Mouse (Mus musculus): Measurements from ENCODE around the gene Il12rb1.

The Il12rb1 gene

DNA sequence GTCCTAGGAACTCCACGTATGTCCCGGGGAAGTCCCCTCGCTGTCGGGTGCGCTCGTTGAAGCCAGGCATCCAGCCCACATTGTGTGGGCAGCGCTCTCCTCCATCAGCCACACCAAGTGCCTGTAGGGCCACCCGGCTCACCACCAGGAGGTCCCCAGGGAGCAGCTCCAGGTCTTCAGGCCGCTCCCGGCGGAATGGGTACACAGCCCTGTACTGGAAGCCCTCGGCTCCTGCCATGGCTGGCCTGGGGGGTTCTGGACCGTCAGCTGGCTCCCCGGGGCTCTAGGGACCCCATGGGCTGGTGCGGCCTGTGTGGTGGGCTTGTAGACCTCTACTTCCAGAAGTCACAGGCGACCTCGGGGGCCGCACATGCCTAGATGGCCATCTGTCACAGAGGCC, 33.5 kb upstream of the Il12rb1 start:
- no peak for DNase-seq

DNA sequence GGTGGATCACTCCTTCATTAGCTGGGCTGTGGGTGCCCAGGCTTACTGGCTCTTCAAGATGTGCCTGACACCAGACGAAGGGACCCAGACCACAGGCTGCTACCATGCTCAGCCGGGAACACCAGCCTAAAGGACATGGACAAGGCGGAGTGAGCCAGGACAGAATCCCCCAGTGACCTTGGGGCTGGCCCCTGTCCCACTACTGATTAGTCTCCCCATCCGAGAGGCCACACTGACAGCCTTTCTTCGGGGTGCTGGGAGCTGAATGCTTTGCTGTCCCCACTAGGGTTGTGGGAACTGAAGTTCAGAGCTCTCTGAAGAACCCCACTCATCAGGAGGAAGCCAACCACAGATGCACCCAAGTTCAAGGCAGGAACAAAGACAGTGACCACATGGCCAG, 33.0 kb upstream of the Il12rb1 start:
- DNase-seq, result no peak

DNA sequence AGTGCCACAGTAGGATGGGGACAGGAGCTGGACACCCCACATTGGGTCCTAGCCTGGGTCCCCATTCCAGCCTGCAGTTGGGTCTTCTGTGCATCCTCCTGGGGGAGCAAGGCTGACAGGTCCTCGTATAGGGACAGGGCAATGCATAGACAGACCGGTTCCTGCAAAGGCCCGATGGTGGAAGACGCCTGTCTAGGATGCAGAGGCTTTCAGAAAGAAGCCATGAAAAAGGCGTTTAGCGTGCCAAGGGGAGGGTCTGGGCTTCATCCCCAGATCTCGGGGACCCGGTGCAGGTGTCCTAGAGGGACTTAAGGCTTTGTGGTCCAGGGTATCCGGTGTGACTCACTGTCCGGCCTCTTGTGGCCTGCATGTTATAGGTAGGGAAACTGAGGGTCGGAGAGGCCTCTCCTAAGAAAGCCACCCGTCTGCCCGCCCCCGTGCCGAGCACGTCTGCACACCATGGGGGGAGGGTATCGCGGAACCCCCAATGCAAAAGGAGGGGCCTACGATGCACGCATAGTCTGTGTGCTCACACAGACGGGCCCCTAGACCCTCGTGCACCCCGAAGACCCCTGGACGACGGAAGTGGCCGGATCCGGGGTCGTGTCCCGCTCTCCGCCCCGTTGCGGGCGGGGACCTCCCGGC, 32.3 kb upstream of the Il12rb1 start:
- DNase-seq, result no peak

DNA sequence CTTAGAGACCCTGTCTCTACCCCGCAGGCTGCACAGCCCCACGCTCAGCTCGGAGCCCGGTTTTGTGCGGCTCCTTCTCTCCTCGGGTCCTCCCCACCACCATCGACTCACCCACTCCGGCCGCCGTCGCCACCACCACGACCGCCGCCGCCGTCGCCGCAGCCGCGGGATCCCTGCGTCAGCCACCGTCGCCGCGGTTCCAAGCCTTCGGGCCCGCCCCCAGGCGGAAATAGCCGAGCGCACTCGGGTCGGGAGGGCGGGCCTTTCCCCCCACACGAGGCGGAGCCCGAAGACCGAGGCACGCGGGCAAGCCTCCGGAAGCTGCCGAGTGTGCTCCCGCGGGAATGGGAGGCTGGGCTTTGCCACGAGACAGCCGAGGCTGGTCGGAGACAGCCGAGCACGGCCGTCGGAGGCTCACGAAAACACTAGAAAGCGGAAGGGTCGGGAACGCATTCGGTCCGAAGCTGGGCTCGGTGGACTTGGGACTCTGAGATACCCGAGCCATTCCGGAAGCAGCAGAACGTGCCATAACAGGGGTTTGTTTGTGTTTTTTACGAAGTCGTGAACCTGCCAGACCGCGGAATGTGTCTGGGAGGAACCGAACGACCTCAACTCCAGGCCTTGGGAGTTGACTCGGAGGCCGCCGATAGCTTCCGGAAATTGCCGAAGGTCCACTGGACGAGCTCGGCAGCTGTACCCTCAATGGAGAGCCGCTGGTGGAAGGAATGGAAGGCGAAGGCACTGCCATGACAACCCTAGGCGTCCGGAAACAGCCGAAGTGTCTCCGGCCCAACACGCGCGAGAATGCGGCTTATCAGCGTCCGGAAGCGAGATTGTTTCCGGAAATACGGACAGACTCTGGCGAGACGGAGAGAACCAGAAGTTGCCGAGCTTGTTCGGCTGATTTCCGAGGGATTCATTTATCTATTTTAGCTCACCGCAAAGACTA, 31.5 kb upstream of the Il12rb1 start, which contains the start of gene Pik3r2:
Gene Pik3r2, minus strand, starts transcription at position 218 of the 949 bp plus-strand sequence.
- DNase-seq, result peak; percentile 98

DNA sequence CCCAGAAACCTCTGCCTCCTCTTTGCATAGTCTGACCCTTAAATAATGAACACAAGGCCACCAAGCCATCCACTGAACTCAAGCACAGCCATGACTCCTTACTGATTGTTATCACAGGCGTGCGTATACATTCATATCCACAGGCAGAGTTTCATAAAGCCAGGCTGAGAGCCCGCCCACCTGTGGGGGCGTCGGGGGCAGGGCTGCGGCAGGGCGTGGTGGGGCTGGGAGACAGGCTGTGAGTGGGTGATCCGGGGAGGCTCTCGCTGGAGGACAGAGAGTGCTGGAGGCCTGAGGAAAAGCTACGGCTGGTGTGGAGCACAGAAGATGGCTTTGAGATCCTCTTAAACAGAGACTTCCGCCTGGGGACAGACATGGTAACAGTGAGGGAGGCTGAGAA, 28.2 kb upstream of the Il12rb1 start:
- DNase-seq, result no peak

DNA sequence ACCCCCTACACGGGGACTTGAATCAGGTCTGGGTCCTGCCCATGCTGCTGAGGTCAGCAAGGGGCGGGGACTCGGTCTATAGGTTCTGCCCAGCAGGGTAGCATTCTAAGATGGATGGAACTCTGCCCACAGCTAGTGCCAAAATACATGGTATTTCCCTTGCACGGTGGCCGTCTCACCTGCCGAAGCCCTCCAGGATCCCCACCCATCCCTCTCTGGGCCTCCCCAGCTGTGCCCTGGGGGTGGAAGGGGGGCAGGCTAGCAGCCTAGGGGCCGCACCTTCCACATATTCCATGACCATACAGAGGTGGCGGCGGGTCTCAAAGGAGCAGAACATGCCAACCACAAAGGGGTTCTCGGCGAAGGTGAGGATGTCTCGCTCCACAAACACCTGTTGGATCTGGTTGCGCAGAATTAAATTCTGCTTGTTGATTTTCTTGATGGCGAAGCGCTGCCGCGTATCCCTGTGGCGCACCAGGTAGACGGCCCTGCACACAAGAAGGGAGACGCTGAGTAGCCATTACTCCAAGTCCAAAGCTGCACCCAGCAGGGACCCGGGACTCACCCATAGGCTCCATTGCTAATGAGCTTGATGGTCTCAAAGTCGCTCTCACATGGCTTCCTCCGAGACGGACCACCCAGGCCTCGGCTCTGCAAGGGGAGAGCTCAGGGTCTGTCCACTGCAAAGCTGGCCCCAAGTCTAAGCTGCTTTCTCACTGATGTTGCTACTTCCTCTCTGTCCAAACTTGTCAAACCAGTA, 21.8 kb upstream of the Il12rb1 start:
- no peak for DNase-seq

DNA sequence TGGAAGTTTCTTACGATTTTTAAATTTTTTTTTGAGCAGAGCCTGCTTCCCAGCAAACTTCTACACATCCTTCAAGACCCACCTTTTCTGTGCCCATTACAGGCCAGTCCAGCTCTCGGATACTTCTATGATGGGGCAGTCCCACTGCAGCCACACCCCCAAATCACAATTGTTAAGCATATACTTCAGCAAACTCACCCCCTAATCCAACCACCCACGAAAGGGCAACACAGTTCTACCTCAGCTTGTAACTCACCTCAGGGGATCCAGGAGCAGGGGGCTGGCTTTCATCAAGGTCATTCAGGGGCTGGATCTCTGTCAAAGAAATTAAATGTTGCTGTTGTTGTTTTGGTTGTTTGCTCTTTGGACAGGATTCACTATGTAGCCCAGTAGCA, 21.2 kb upstream of the Il12rb1 start:
- DNase-seq, result no peak

DNA sequence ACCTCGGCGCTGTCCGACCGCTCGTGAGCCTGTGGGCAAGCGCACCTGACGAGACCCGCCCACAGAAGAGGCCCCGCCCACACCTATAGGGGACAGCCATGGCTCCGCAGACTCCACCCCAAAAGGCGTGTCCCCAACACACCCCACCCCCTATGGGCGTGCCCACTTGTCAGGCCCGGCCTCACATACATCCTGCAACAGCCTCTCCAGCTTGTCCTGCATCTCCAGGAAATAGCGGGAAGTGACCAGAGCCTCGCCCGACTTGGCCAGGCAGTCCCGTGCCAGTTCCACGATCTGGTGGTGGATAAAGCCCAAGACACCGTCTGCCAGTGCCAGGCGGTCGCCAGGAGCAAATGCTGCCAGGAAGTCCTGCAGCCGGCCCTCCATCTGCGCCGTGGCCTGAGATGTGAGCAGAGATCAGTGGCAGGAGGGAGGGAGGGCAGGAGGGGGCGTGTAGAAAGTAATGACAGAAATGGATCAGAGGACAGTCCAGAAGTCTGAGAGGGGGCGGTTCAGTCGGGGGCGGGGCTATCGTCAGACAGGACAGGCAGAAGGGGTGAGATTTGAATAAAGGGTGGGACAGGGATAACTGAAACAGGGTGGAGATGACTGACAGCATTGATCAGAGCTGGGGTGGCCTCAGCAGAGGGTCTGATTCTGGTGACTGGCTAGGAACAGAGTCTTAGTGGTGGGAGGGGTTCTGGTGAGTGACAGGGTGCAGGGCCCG, 20.1 kb upstream of the Il12rb1 start:
- DNase-seq, result peak; percentile 87

DNA sequence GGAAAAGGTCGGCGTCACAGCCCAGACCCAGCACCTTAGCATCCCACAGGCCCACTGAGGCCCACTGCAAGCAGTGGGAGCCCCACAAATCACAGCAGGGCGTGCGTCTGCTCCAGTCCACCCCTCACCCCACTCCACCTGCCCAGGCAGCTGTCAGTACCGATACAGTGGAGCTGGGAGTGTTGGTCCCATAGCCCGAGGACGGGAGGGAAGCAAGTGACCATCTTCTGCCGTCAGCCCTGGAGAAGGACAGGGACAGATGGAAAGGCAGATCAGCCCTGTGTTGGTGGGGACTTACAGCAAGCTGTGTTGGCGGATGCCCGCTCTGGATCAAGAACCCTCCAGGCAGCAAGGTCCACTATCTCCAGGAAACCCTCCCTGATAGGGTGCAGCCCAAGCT, 19.2 kb upstream of the Il12rb1 start:
- DNase-seq, result no peak

DNA sequence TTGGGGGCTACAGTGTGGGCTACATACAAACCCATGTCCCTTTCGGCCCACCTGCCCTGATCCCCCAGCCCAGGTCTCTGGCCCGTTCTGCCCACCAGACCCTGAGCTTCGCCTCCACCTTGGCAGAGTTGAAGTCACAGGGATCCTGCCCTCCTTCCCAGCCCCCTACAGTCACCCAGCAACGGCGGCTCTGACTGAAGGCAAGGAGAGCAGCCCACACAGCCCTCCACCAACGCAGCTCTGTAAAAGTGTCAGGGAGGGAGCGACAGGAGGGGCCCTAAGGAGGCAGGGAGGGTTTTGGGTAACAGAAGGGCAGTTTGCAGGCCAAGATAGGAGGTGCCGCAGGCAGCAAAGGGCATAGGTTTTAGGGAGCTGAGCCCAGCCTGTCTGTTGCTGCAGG, 17.4 kb upstream of the Il12rb1 start:
- no peak for DNase-seq

DNA sequence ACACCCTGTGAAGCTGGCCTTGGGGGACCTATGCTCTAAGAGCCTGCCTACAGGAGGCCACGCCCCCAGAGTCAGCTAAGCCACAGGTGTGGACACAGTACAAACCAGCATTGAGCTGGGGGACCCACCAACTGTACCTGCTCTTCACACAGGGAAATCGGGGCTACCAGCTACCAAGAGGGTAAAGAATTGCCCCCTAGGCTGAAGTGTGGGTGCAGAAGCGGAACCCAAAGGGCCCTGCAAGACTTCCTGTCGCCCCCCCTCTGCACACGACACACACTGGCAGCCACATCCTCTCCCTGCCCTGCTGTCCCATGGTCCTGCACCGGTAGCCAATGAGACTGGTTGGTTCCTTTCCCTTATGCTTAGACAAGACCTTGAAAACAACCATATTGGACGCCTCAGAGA, 17.0 kb upstream of the Il12rb1 start:
- no peak for DNase-seq

DNA sequence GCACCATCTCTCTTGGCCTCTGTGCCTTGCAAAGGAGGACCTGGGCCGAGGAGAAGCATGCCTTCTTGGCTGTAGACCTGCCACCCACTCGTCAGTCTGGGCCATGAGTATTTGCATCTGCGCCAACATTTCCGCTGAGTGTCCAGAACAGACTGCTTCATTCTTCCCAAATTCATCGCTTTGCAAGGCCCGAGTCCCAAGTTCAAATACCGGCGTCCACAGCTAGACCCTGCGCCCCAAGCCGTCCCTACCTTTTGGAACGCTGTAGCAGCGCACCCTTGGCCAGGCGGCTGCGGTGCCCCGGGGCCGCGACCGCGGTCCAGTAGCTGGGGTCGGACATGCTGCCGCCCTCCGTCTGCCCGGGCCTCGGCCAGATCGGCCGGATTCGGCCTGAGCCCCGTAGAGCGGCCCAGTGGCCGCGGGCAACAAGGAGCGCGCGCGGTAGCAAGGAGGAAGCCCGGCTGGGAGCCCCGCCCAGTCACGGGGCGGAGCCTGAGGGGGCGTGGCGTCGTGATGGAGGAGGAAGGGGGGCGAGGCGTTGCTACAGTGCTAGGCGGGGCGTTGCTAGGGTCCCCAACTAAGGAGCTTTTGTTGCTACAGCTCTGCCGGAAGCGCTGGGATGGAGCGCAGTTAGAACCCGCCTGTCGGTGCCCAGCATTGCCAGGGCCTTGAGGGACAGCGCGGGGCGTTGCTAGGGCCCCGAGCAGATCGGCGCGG, 16.1 kb upstream of the Il12rb1 start:
- DNase-seq, result peak; percentile 89

DNA sequence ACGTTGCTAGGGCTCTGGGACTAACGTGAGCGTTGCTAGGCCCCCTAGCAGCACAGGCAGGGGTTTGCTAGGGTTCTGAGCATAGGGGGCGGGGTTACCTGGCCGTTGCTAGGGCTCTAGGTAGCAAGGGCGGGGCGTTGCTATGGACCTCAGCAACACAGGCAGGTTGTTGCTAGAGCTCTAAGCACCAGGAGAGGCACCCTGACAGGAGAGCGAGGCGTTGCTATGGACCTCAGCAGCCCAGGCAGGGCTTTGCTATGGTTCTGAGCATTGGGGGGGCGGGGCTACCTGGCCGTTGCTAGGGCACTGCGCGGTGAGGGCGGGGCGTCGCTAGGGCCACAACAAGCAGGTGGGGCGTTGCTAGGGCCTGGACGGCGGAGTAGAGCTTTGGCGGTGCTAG, 15.5 kb upstream of the Il12rb1 start:
- DNase-seq, result peak; percentile 70

DNA sequence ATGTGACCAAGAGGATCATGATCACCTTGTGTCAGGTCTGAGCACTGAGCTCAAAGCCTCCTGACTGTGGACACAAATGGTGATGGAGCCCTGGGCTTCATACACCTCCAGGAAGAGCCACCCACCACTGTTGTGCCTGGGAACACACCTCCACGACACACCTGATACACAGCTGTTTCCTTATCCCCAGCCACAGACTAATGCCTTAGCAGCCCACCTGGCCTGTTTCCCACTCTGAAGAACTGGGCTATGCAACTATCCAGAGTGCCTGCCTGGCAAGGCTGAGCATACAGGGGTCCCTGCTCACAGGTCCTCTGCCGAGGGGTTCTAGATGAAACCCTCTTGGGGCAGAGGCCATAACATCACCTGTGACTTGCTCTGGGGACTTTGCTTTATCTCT, 14.0 kb upstream of the Il12rb1 start:
- DNase-seq, result no peak

DNA sequence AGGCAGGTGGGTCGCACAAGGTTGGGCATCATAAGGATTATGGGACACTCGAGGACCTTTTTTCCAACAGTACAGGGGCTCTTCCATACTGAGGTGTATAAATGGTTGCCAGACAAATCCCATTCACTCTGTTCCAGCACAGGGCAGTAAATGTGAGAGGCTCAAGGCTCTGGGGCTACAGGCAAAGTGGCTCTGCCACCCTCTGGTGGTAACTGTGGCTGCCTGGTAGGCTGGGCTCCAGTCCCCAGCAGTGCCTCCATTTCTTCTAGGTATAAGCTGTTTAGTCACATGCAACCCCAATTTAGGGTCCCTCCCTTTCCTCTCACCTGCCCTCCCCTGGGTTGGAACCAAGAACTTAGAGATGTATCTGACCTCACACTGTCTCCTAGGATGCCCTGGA, 12.9 kb upstream of the Il12rb1 start:
- no peak for DNase-seq

DNA sequence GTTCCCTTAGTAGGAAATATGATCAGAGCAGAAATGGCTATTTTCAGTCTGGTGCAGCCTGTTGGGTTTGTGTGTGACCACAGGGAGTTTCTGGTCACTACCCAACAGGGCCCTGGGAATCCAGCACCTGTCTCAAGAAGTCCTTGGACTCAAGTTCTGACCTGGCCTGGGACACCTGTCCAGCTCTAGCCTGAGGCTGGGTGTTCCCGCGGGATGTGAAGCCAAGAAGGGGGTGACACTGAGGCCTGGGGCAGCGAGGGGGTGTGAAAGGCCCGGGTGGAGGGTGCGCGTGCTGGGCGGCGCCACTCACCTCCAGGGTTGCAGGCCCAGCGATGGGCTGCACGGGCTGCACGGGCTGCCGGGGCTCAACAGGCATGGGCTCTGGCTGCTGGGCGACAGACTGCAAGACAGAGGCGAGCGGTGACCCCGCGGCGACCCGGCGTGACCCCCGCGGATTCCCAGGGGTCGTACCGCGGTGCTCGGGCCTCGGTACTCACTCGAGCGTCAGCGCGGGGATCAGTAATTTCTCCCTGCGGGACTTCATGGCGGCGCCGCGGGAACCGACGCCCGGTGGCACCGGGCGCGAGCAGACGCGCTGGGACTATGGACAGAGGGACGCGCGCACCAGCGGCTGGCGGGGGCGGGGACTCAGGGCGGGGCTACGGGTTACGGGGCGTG, 11.7 kb upstream of the Il12rb1 start:
- DNase-seq, result no peak

DNA sequence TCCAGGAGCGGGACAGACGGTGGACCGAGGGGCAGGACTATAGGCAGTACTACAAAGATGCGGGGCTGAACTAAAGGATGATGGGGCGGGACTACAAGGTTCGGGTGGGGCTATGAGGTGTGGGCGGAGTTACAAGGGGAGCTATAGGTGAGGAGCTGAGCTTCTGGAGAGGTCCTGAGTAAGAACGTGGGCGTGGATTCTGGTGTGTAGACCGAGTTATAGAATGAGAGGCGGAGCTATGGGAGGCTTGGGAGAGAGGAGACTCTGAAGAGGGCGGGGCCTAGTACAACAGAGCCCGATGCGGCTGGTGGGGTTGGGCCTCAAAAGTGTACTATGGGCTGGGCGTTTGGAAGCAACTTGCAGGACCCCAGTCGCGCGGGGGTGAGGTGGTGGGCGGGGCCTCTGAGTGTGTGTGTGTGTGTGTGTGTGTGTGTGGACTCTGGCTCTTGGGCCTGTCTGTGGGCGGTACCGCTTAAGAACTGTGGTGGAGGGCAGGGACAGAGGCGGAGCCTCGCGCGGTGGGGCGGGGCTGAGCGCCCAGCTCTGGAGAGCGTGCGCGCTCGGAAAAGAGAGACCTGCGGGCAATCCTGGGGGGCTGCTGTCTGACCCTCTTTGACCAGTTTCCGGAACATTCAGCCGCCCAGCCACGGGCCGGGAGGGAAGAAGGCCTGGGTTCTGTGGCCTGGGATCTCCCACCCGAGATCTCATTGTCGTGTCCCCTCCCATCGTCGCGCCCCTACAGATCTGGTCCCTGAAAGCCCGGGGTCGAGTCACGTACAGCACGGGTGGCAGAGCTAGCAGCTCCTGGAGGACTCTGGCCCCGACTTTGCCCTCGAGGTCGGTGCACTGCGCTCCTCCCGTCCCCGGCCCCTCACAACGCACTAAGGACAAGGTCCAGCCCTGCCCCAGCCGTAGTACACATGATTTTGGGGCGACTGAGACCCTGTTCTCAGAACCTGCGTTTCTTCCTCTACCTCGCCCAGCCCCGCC, 10.9 kb upstream of the Il12rb1 start:
- DNase-seq, result peak; percentile 78

DNA sequence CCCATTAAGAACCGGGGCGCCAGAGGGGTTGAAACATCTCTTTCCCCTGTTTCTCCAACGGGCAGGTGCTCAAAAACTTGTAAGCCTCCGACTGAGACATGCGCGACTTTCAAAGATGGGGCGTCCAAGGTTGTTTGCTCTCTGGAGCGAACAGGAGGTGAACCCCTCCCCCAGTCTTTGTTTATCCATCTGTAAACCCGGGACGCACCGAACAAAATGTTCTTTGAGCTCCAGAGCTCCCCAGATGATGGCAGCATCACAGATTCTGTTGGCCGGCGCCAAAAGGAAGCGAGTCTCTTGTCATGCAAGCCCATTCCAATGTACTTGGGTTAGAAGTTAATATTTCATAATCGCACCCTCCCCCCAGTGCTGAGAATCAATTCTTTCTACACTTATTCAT, 10.0 kb upstream of the Il12rb1 start:
- no peak for DNase-seq

DNA sequence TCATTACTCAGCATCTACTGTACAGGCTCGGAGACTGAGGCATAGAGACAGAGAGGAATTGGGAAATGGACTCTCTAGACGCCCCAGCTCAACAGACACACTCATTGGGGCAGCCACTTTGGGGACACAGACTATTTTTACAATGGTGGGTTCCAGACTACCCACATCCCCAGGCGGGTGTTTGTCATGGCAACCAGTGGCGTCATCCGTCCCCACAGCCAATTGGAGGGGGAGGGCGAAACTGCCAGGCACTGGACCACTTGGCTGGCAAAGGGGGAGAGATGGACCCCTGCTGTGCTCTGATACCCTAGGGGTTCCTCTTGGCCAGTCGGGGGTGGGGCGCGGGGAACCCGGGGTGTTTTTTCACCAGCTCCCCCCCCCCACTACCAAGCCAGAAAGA, 7.6 kb upstream of the Il12rb1 start:
- no peak for DNase-seq

DNA sequence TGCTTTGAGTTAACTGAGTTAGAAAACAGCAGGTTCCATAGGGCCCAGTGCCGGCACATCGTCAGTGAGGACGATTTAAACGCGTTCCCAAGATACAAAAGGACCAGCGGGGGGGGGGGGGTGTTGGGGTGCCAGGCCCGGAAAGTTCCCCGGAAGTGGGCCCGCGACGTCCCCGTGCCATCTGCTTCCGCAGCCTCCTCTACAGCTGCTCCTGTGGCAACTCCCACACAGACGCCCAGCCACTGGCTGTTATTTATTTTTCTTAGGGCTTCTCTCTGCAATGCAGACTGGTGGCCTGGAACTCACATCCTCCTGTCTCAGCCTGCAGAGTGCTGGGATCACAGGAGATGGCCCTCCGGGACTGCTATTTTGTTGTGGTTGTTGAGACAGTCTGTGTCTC, 7.1 kb upstream of the Il12rb1 start:
- DNase-seq, result no peak

All from cerebellum, adult 8-10 months (tissue).